Mouse (Mus musculus) hindbrain, embryonic 10.5 days (tissue): ENCODE data around the gene Agmat. TPM values are rescaled to one million over a fixed set of nuclear protein-coding genes. Genes with fewer than 3 reads are reported as not detected.

Source experiments
- DNase-seq: peaks from one replicate; pipeline ENCODE4 v3.0.0-alpha.2; 2017; ENCODE audit warnings: low spot score
- H3K27ac ChIP-seq: fragments of 300-500 bp; sonication (generic); 2 replicates; pipeline ENCODE4 v1.5.1; 2016; ENCODE audit warnings: mild to moderate bottlenecking, moderate library complexity
- H3K27me3 ChIP-seq: fragments of 300-500 bp; sonication (generic); 2 replicates; pipeline ENCODE4 v1.6.1; 2016; ENCODE audit warnings: mild to moderate bottlenecking; ENCODE audit not compliant: poor library complexity, insufficient read depth, severe bottlenecking
- H3K36me3 ChIP-seq: fragments of 300-500 bp; sonication (generic); 2 replicates; pipeline ENCODE4 v1.6.1; 2016; ENCODE audit warnings: mild to moderate bottlenecking, moderate library complexity
- H3K4me1 ChIP-seq: fragments of 300-500 bp; sonication (generic); replicated peaks from 2 replicates; pipeline ENCODE4 v1.6.1; 2016; ENCODE audit warnings: mild to moderate bottlenecking
- H3K4me3 ChIP-seq: fragments of 300-500 bp; sonication (generic); 2 replicates; pipeline ENCODE4 v1.5.1; 2016; ENCODE audit warnings: mild to moderate bottlenecking, moderate library complexity
- H3K9me3 ChIP-seq: fragments of 300-500 bp; sonication (generic); 2 replicates; pipeline ENCODE4 v1.6.1; 2016; ENCODE audit warnings: mild to moderate bottlenecking, moderate library complexity
- WGBS: fragments of 180-500 bp; shearing (Covaris S2); methylation state at CpG from one replicate; pipeline ENCODE4 v1.1.7; 2016; 5-methylcytosine and 5-hydroxymethylcytosine counted together
- polyA plus RNA-seq: library from polyadenylated mRNA; unstranded; fragments of >200 nt; fragmentation: Nextera tagmentation; extraction: Ambion mirVana; gene quantifications from 2 replicates; pipeline ENCODE4 v1.2.1, GENCODE M21; 2016

The Agmat gene
- not detected in 2 replicates for polyA plus RNA-seq

DNA sequence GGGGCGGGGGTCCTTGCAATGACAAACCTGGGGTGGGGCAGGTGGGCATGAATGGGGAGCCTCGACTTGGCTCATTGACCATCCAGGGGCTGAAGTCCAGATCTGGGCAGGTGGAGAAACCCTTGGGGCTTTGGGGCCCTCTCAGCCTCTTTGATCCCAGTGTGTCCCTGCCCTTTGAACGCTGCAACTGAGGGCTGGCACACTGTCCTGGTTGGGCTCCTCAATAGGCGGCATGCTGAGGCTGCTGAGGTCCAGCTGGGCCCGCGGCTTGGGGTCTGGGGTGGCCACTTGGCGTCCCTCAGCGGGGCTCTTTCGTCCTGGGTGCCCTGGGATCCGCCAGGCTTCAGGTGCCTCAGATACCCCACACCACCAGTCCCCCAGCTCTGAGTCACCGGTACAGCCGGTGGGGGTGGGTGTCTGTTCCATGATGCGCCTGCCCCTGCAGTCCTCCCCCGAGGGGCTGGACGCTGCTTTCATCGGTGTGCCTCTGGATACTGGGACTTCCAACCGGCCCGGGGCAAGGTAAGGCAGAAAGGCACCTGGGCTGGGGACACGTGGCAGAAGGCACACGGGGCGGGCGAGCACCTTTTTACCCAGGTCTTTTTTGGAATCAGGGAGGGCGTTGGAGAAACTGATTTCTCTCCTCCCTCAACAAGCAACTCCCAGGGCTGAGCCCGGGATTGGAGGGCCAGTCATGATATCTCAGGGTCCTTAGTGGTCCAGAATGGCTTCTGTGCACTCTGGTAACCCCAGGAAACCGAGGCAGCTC, at the start of gene Agmat:
Gene Agmat, plus strand, starts transcription at position 95 of the 769 bp plus-strand sequence.
- Histone ChIP-seq H3K4me3 (no peak within 1 kb of the TSS), H3K27ac (no peak within 1 kb of the TSS), H3K9me3 (no peaks in the 10 kb centered on the region), H3K27me3 (peaks cover 12% of the 10 kb centered on the region; the same call in 1 of the 2 replicates), H3K36me3 (no peaks in the 10 kb centered on the region), H3K4me1 (peaks cover 16% of the 10 kb centered on the region)
- 18% methylated on average over 25 of the region's 25 CpGs for WGBS
- no peak for DNase-seq

DNA sequence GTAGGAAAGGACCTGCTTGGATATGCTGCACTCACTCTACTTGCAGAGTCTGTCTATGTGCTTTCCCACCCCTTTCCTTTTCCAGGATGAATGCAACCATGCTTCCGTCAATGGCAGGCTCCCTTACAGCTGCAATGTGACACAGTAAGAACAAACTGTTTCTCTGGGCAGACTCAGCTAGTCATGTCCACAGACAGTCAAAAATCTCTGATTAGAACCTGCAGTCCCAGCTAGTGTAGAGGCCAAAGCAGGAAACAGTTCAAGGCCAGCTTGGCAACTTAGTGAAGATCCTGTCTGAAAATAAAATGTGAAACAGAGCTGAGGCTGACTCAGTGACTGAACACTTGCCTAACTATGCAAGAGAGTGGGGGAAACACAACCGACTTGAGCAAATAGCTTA, 41.8 kb upstream of the Agmat start:
- Histone ChIP-seq H3K4me3 (no peak overlapping the region), H3K4me1 (no peaks in the 10 kb centered on the region), H3K9me3 (no peaks in the 10 kb centered on the region), H3K36me3 (peaks cover 100% of the 10 kb centered on the region), H3K27ac (no peak overlapping the region), H3K27me3 (no peaks in the 10 kb centered on the region)
- no peak for DNase-seq
- 93% methylated on average over 2 of the region's 2 CpGs for WGBS

DNA sequence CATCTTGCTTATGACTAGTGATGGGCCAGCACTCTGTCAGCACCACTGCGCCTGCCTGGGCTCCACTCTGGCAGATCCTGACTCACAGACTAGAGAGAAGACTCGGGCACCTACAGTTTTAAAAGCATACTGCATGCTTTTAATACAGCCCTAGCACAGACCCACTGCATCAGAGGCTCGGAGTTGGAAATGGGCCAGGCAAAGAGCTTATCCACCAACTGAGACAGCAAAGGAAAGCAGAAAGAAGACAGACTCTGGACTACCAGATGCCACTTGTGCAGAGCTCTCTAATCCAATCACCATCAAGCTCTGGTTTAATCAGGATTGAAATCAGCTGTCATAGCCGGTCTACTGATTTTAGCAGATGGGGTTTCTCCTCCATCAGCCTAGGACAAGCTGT, 41.1 kb upstream of the Agmat start:
- Histone ChIP-seq H3K9me3 (no peaks in the 10 kb centered on the region), H3K27me3 (no peaks in the 10 kb centered on the region), H3K4me1 (no peaks in the 10 kb centered on the region), H3K4me3 (no peak overlapping the region), H3K27ac (no peak overlapping the region), H3K36me3 (peaks cover 100% of the 10 kb centered on the region)
- DNase-seq: no peak
- WGBS: 91% methylated on average over 4 of the region's 4 CpGs

DNA sequence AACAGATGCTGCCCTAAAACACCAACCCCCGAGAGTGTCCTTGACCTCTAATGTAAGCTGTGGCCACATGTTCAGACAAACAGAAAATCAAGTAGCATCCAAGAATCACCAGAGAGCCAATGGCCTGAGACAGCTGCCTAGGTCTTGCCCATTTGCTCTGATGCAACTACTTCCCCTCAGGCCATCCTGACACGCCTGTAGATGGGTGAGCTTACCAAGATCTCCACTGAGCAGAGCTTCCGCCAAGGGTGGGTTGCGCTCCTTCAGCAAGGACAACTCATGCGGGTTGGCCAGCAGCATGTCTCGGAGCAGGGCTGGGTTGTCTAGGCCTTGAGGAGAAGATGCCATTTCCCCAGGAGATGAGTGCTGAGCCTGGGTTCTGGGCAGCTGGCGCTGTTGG, 38.5 kb upstream of the Agmat start:
- WGBS: 93% methylated on average over 7 of the region's 7 CpGs
- Histone ChIP-seq H3K36me3 (peaks cover 100% of the 10 kb centered on the region), H3K9me3 (no peaks in the 10 kb centered on the region), H3K4me3 (no peak overlapping the region), H3K4me1 (no peaks in the 10 kb centered on the region), H3K27ac (no peak overlapping the region), H3K27me3 (no peaks in the 10 kb centered on the region)
- DNase-seq: no peak

GRCm38 (mm10) chr4:141708971-141709370, 37.5 kb upstream of the Agmat start:
- DNase-seq: no peak
- Histone ChIP-seq H3K27ac (no peak overlapping the region), H3K9me3 (no peaks in the 10 kb centered on the region), H3K4me3 (no peak overlapping the region), H3K4me1 (peaks cover under 1% of the 10 kb centered on the region; the same call in 1 of the 2 replicates), H3K36me3 (peaks cover 100% of the 10 kb centered on the region), H3K27me3 (no peaks in the 10 kb centered on the region)
- WGBS: 98% methylated on average over 2 of the region's 2 CpGs

DNA sequence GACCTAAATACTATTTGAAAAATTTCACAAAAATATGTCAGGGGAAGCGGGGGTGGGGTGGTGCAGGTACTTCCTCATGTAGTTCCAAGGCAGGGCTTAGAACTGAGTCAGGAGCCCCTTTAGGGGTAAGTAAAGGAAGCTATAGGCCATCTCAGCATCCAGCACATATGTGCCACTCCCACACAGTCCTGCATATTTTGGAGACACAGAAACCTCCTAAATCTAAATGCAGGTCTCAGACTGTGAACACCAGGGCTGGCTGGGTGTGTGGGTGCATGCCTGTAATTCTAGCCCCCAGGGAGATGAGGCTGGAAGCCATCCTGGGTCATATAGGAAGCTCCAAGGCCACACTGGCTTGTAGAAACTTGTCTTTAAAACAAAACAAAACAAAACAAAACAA, 35.2 kb upstream of the Agmat start:
- no peak for DNase-seq
- peaks cover 85% of the 10 kb centered on the region for H3K36me3 ChIP-seq
- H3K27me3 ChIP-seq: no peaks in the 10 kb centered on the region
- H3K9me3 ChIP-seq: no peaks in the 10 kb centered on the region
- H3K4me1 ChIP-seq: peaks cover 17% of the 10 kb centered on the region
- H3K4me3 ChIP-seq: no peak overlapping the region
- no peak overlapping the region for H3K27ac ChIP-seq
- 93% methylated on average over 1 of the region's 1 CpGs for WGBS

- Histone ChIP-seq H3K27me3 (no peaks in the 10 kb centered on the region), H3K9me3 (no peaks in the 10 kb centered on the region), H3K4me3 (no peak overlapping the region), H3K4me1 (peaks cover 18% of the 10 kb centered on the region), H3K36me3 (peaks cover 78% of the 10 kb centered on the region), H3K27ac (no peak overlapping the region)
- DNase-seq: no peak
- WGBS: 92% methylated on average over 5 of the region's 5 CpGs
Measured at GRCm38 (mm10) chr4:141713598-141714142, 32.8 kb upstream of the Agmat start.

DNA sequence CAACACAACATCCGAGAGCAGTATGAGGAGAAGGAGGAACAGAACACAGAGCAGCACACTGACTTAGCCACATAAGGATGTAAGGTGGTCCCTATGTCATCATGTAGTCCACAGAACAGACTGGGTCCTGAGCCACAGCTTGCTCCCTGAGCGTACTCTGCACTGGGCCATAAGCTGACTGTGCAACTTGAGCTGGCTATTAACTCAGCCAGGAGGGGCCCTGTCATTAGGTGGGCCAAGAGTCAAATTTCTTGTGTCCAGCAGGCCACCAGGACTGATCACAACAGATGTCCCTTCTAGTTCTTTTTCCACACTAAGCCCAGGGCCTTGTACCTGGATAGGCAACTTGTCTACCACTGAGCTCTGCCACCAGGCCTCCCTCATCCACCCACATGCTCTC, 31.4 kb upstream of the Agmat start:
- WGBS: 80% methylated on average over 2 of the region's 2 CpGs
- peaks cover 69% of the 10 kb centered on the region for H3K36me3 ChIP-seq

DNA sequence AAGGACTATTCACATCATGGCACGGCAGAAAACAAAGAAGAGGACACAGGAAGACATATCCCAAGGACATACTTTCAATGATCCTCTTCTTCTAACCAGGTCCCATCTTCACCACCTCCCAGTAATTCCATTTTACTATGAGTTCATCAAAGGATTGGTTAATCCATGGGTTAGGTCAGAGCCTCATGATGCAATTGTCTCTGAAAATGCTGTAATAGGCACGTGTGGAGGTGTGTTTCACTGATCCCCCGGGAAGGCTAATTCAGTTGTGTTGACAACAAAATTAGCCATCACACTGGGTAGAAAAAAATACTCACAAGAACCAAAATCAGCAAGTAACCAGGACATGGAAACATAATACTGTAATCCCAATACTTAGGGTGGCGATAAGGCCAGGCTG, 28.8 kb upstream of the Agmat start:
- Histone ChIP-seq H3K27me3 (no peaks in the 10 kb centered on the region), H3K36me3 (peaks cover 54% of the 10 kb centered on the region), H3K9me3 (no peaks in the 10 kb centered on the region), H3K27ac (no peak overlapping the region), H3K4me3 (no peak overlapping the region), H3K4me1 (peaks cover 37% of the 10 kb centered on the region)
- 91% methylated on average over 4 of the region's 4 CpGs for WGBS
- no peak for DNase-seq

More for the DNA sequence above, 31.4 kb upstream of the Agmat start:
- H3K4me1 ChIP-seq: peaks cover 18% of the 10 kb centered on the region
- H3K27me3 ChIP-seq: no peaks in the 10 kb centered on the region
- H3K27ac ChIP-seq: no peak overlapping the region
- H3K4me3 ChIP-seq: no peak overlapping the region
- peak; percentile 7 for DNase-seq
- no peaks in the 10 kb centered on the region for H3K9me3 ChIP-seq

DNA sequence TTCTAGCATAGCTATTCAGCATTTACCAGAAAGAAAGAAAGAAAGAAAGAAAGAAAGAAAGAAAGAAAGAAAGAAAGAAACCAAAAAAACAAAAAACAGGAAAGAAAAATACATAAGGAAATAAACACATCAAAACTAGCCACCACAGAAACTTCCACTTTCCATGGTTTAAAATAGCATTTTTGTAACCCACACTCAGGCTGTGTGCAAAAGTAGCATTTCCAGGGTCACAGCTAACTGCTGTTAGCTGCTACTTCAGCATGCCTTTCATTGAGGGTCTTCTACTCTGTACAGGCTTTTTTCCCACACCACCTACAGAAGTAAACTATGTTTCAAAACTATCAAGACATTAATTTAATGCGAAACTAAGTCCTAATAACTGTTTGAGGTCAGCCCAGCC, 27.2 kb upstream of the Agmat start:
- no peaks in the 10 kb centered on the region for H3K9me3 ChIP-seq
- H3K4me1 ChIP-seq: peaks cover 45% of the 10 kb centered on the region
- no peak for DNase-seq
- 93% methylated on average over 1 of the region's 1 CpGs for WGBS
- H3K27ac ChIP-seq: no peak overlapping the region
- H3K4me3 ChIP-seq: no peak overlapping the region
- H3K27me3 ChIP-seq: no peaks in the 10 kb centered on the region
- H3K36me3 ChIP-seq: peaks cover 38% of the 10 kb centered on the region

GRCm38 (mm10) chr4:141720761-141721523, 25.5 kb upstream of the Agmat start:
- Histone ChIP-seq H3K9me3 (no peaks in the 10 kb centered on the region), H3K27ac (no peak overlapping the region), H3K4me1 (peaks cover 35% of the 10 kb centered on the region), H3K36me3 (peaks cover 36% of the 10 kb centered on the region), H3K4me3 (0 out of 2 replicates have a peak overlapping the region, but pooled peaks have one; percentile 0), H3K27me3 (no peaks in the 10 kb centered on the region)
- no peak for DNase-seq
- 89% methylated on average over 6 of the region's 6 CpGs for WGBS

- Histone ChIP-seq H3K9me3 (no peaks in the 10 kb centered on the region), H3K27me3 (no peaks in the 10 kb centered on the region), H3K4me1 (peaks cover 31% of the 10 kb centered on the region), H3K4me3 (peak overlapping the region; percentile 98), H3K27ac (peak overlapping the region; percentile 35; the same call in 1 of the 2 replicates), H3K36me3 (peaks cover 26% of the 10 kb centered on the region)
- WGBS: 80% methylated on average over 6 of the region's 6 CpGs
- no peak for DNase-seq
Measured at GRCm38 (mm10) chr4:141721961-141722360, 24.5 kb upstream of the Agmat start.
